Mouse (Mus musculus): Measurements from ENCODE around the gene Atp13a4. TPM values are rescaled to one million over a fixed set of nuclear protein-coding genes. Genes with fewer than 3 reads are reported as not detected.

Gene Atp13a4
- polyA plus RNA-seq (2017; shearing (Covaris generic)) = not detected

DNA sequence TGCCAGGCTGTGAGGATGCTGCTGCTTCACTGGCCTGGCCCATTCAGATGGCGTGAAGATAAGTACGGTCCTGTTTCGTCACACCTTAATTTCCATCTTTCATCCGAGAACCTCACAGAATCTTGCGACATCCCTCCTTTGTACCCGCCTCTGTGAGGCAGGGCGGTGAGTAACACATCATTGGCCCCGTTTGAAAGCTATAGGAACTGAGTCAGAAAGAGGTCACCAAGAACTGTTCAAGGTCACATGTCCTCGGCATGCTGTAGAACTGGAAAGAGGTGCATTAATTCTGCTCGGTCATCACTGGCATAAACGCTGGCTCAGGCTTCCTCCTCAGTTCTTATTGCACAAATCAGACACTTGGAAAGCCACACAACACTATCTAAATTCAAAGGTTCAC, at the start of gene Atp13a4:
Atp13a4 (minus strand) TSS at position 36 of the 400 bp plus-strand sequence.

DNA sequence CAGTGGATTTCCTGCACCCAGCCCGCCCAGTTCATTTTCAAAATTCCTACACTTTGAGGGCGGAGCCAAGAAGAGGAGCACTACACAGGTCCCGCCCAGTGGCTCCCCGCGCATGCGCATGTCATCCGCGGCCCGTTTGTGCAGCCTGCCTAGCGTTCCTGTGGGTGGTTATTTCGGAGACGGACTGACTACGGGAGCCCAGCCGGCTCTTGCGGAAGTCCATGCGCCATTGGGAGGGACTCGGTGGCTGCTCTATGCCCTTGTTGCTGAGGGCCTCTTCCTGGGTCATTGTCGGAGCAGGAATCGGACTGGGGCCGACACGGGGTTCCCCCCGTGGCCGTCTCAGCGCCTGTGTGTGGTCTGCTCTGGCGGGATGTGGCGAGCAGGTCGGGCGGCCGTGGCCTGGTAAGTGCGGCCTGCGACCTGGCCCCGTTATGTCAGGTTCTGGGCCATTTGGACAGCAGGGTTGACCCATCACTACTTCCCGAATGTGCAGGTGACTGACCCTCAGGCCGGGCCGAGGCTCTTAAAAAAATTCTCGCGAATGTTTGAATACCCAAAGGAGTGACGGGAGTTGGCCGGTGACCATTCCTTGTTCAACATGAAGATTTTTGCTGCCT, 34.6 kb upstream of the Atp13a4 start, which contains the start of gene Opa1:
Opa1 (plus strand) TSS at position 168 of the 620 bp plus-strand sequence.

DNA sequence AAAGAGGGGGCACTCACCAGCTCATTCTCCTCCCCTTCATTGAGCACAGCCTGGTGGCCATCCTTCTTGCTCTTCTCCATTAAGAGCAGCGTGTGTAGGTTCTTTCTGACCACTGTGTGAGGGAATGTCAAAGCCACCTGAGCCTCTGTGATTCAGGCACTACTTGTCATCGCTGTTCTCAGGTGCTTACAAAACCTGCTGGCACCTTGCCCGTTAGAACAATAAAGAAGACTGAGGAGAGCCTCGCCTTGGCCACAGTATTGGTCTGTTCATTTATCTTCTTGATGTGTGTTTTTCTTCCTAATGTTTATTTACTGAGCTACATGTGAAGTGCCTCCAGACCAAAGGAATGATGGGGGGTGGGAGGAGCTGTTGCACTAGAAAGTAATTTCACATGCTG, 166.2 kb downstream of the Atp13a4 start, which contains the start of gene Atp13a5:
Atp13a5 (minus strand) TSS at position 275 of the 400 bp plus-strand sequence.

Other genes starting within 250 kb of the Atp13a4 start
- gene Atp13a5, start 166.1 kb downstream of the Atp13a4 start, polyA plus RNA-seq (2017; shearing (Covaris generic)) = not detected
- 45.7 TPM for gene Opa1, start 34.5 kb upstream of the Atp13a4 start, polyA plus RNA-seq (2017; shearing (Covaris generic))